Mouse (Mus musculus) hindlimb bud, embryonic 11.5 days (tissue): ENCODE results near the gene Zfp277.

ENCODE experiments used
- DNase-seq: peaks from one replicate; pipeline ENCODE4 v3.0.0-alpha.2; 2012; ENCODE audit warnings: low read depth, low spot score; ENCODE audit errors: extremely low spot score

Gene Zfp277

GRCm38 (mm10) chr12:40381173-40381801 lies 64.4 kb downstream of the Zfp277 start:
- no peak for DNase-seq

GRCm38 (mm10) chr12:40379538-40379923 lies 66.2 kb downstream of the Zfp277 start:
- no peak for DNase-seq

- DNase-seq = no peak
Measured at GRCm38 (mm10) chr12:40378621-40379537, 66.8 kb downstream of the Zfp277 start.

GRCm38 (mm10) chr12:40351879-40352278 lies 93.8 kb downstream of the Zfp277 start:
- DNase-seq = no peak

- DNase-seq = no peak
Measured at GRCm38 (mm10) chr12:40348251-40348650, 97.5 kb downstream of the Zfp277 start.

GRCm38 (mm10) chr12:40347060-40347698 lies 98.5 kb downstream of the Zfp277 start:
- DNase-seq = no peak

- DNase-seq = no peak
Measured at GRCm38 (mm10) chr12:40341443-40341842, 104.3 kb downstream of the Zfp277 start.

GRCm38 (mm10) chr12:40335303-40335702 lies 110.4 kb downstream of the Zfp277 start:
- no peak for DNase-seq

GRCm38 (mm10) chr12:40331467-40331866 lies 114.2 kb downstream of the Zfp277 start:
- DNase-seq = no peak

GRCm38 (mm10) chr12:40327012-40327660 lies 118.6 kb downstream of the Zfp277 start:
- DNase-seq = no peak

- DNase-seq = no peak
Measured at GRCm38 (mm10) chr12:40325582-40325981, 120.1 kb downstream of the Zfp277 start.

- DNase-seq = no peak
Measured at GRCm38 (mm10) chr12:40324819-40325218, 120.9 kb downstream of the Zfp277 start.

GRCm38 (mm10) chr12:40315146-40315545 lies 130.6 kb downstream of the Zfp277 start:
- DNase-seq = no peak

GRCm38 (mm10) chr12:40303960-40304359 lies 141.7 kb downstream of the Zfp277 start:
- no peak for DNase-seq

GRCm38 (mm10) chr12:40298636-40299035 lies 147.1 kb downstream of the Zfp277 start:
- no peak for DNase-seq

- DNase-seq = no peak
Measured at GRCm38 (mm10) chr12:40286539-40286938, 159.2 kb downstream of the Zfp277 start.

- DNase-seq = no peak
Measured at GRCm38 (mm10) chr12:40280596-40281325, 164.9 kb downstream of the Zfp277 start.

- DNase-seq = no peak
Measured at GRCm38 (mm10) chr12:40277581-40277980, 168.1 kb downstream of the Zfp277 start.

- DNase-seq = no peak
Measured at GRCm38 (mm10) chr12:40274931-40275330, 170.8 kb downstream of the Zfp277 start.

GRCm38 (mm10) chr12:40273339-40273738 lies 172.4 kb downstream of the Zfp277 start:
- DNase-seq = no peak

- no peak for DNase-seq
Measured at GRCm38 (mm10) chr12:40272710-40273109, 173.0 kb downstream of the Zfp277 start.
